Mouse (Mus musculus) limb, embryonic 12.5 days (tissue): ENCODE results near the gene Hilpda. TPM values are rescaled to one million over a fixed set of nuclear protein-coding genes. Genes with fewer than 3 reads are reported as not detected.

Experiments used
- ATAC-seq: fragments of 200-750 bp; cut with Nextera tagmentation; 2 replicates; pipeline ENCODE4 v1.8.0; 2017; ENCODE audit warnings: low read depth, moderate TSS enrichment; ENCODE audit not compliant: insufficient number of reproducible peaks, insufficient read depth, low FRiP score, low TSS enrichment
- H3K27ac ChIP-seq: fragments of 300-500 bp; sonication (generic); 2 replicates; pipeline ENCODE4 v1.5.1; 2016; ENCODE audit warnings: mild to moderate bottlenecking, moderate library complexity
- H3K27me3 ChIP-seq: fragments of 300-500 bp; sonication (generic); 2 replicates; pipeline ENCODE4 v1.6.1; 2016; ENCODE audit warnings: mild to moderate bottlenecking, moderate library complexity
- H3K36me3 ChIP-seq: fragments of 300-500 bp; sonication (generic); 2 replicates; pipeline ENCODE4 v1.6.1; 2016; ENCODE audit warnings: mild to moderate bottlenecking, moderate library complexity
- H3K4me1 ChIP-seq: fragments of 300-500 bp; sonication (generic); replicated peaks from 2 replicates; pipeline ENCODE4 v1.6.1; 2016
- H3K4me2 ChIP-seq: fragments of 300-500 bp; sonication (generic); 2 replicates; pipeline ENCODE4 v1.6.1; 2016; ENCODE audit warnings: mild to moderate bottlenecking, moderate library complexity
- H3K4me3 ChIP-seq: fragments of 300-500 bp; sonication (generic); replicated peaks from 2 replicates; pipeline ENCODE4 v1.5.1; 2016; ENCODE audit warnings: mild to moderate bottlenecking
- H3K9ac ChIP-seq: fragments of 300-500 bp; sonication (generic); replicated peaks from 2 replicates; pipeline ENCODE4 v1.6.1; 2016; ENCODE audit warnings: mild to moderate bottlenecking, moderate library complexity
- H3K9me3 ChIP-seq: fragments of 300-500 bp; sonication (generic); 2 replicates; pipeline ENCODE4 v1.6.1; 2016; ENCODE audit warnings: mild to moderate bottlenecking, moderate library complexity
- WGBS: fragments of 180-500 bp; shearing (Covaris S2); methylation state at CpG from one replicate; pipeline ENCODE4 v1.1.7; 2016; 5-methylcytosine and 5-hydroxymethylcytosine counted together
- polyA plus RNA-seq: library from polyadenylated mRNA; unstranded; fragments of >200 nt; fragmentation: Nextera tagmentation; extraction: Ambion mirVana; gene quantifications from 2 replicates; pipeline ENCODE4 v1.2.1, GENCODE M21; 2016

The Hilpda gene
- polyA plus RNA-seq, 1 experiment from 2014 or later = 41.5 TPM

GRCm38 (mm10) chr6:29246183-29246582 is 26.1 kb upstream of the Hilpda start:
- H3K27me3 ChIP-seq = no peaks in the 10 kb centered on the region
- 72% methylated on average over 3 of the region's 3 CpGs for WGBS
- no peak overlapping the region for H3K4me2 ChIP-seq
- no peak overlapping the region for H3K27ac ChIP-seq
- no peak for ATAC-seq
- no peaks in the 10 kb centered on the region for H3K9me3 ChIP-seq
- H3K9ac ChIP-seq = no peak overlapping the region
- H3K4me1 ChIP-seq = no peaks in the 10 kb centered on the region
- H3K36me3 ChIP-seq = no peaks in the 10 kb centered on the region
- H3K4me3 ChIP-seq = no peak overlapping the region

- Histone ChIP-seq H3K9me3 (no peaks in the 10 kb centered on the region), H3K4me3 (no peak overlapping the region), H3K27ac (no peak overlapping the region), H3K4me2 (no peak overlapping the region), H3K36me3 (no peaks in the 10 kb centered on the region), H3K27me3 (no peaks in the 10 kb centered on the region), H3K9ac (no peak overlapping the region), H3K4me1 (no peaks in the 10 kb centered on the region)
- WGBS = 63% methylated on average over 5 of the region's 5 CpGs
- ATAC-seq = no peak
Observed at GRCm38 (mm10) chr6:29246585-29246984, 25.7 kb upstream of the Hilpda start.

- Histone ChIP-seq H3K9ac (no peak overlapping the region), H3K4me3 (no peak overlapping the region), H3K27ac (no peak overlapping the region)
Observed at GRCm38 (mm10) chr6:29247072-29247471, 25.2 kb upstream of the Hilpda start.

GRCm38 (mm10) chr6:29259418-29259817 is 12.9 kb upstream of the Hilpda start:
- no peak for ATAC-seq
- Histone ChIP-seq H3K4me3 (no peak overlapping the region), H3K4me1 (no peaks in the 10 kb centered on the region), H3K4me2 (no peak overlapping the region), H3K36me3 (no peaks in the 10 kb centered on the region), H3K27ac (no peak overlapping the region), H3K9me3 (no peaks in the 10 kb centered on the region), H3K27me3 (no peaks in the 10 kb centered on the region; the same call in 1 of the 2 replicates), H3K9ac (no peak overlapping the region)
- 77% methylated on average over 1 of the region's 1 CpGs for WGBS

More at GRCm38 (mm10) chr6:29247072-29247471, 25.2 kb upstream of the Hilpda start:
- no peak for ATAC-seq
- WGBS = 55% methylated on average over 4 of the region's 4 CpGs
- H3K4me1 ChIP-seq = no peaks in the 10 kb centered on the region
- H3K4me2 ChIP-seq = no peak overlapping the region
- no peaks in the 10 kb centered on the region for H3K27me3 ChIP-seq
- H3K36me3 ChIP-seq = no peaks in the 10 kb centered on the region
- no peaks in the 10 kb centered on the region for H3K9me3 ChIP-seq

GRCm38 (mm10) chr6:29261831-29262230 is 10.5 kb upstream of the Hilpda start:
- no peak overlapping the region for H3K9ac ChIP-seq
- H3K27ac ChIP-seq = no peak overlapping the region
- H3K27me3 ChIP-seq = no peaks in the 10 kb centered on the region; the same call in 1 of the 2 replicates
- no peaks in the 10 kb centered on the region for H3K4me1 ChIP-seq
- no peaks in the 10 kb centered on the region for H3K36me3 ChIP-seq
- WGBS = 75% methylated on average over 5 of the region's 5 CpGs
- no peak for ATAC-seq
- H3K4me3 ChIP-seq = no peak overlapping the region
- no peak overlapping the region for H3K4me2 ChIP-seq
- H3K9me3 ChIP-seq = no peaks in the 10 kb centered on the region

GRCm38 (mm10) chr6:29263650-29264455 is 8.4 kb upstream of the Hilpda start:
- Histone ChIP-seq H3K4me2 (no peak overlapping the region), H3K4me1 (no peaks in the 10 kb centered on the region), H3K27me3 (no peaks in the 10 kb centered on the region; the same call in 1 of the 2 replicates), H3K36me3 (no peaks in the 10 kb centered on the region), H3K9me3 (no peaks in the 10 kb centered on the region), H3K4me3 (no peak overlapping the region), H3K27ac (no peak overlapping the region), H3K9ac (no peak overlapping the region)
- 79% methylated on average over 6 of the region's 6 CpGs for WGBS
- no peak for ATAC-seq

- Histone ChIP-seq H3K36me3 (no peaks in the 10 kb centered on the region), H3K27ac (no peak overlapping the region), H3K27me3 (no peaks in the 10 kb centered on the region; the same call in 1 of the 2 replicates), H3K4me3 (no peak overlapping the region), H3K9me3 (no peaks in the 10 kb centered on the region), H3K4me1 (no peaks in the 10 kb centered on the region), H3K4me2 (no peak overlapping the region), H3K9ac (no peak overlapping the region)
- ATAC-seq = no peak
- WGBS = 88% methylated on average over 3 of the region's 3 CpGs
Observed at GRCm38 (mm10) chr6:29264456-29264781, 7.9 kb upstream of the Hilpda start.

GRCm38 (mm10) chr6:29266936-29267335 is 5.4 kb upstream of the Hilpda start:
- no peak for ATAC-seq
- H3K9ac ChIP-seq = no peak overlapping the region
- no peak overlapping the region for H3K4me3 ChIP-seq
- WGBS = 62% methylated on average over 4 of the region's 4 CpGs
- no peaks in the 10 kb centered on the region for H3K27me3 ChIP-seq
- H3K4me2 ChIP-seq = no peak overlapping the region
- H3K27ac ChIP-seq = no peak overlapping the region
- peaks cover 6% of the 10 kb centered on the region for H3K4me1 ChIP-seq
- no peaks in the 10 kb centered on the region for H3K36me3 ChIP-seq
- H3K9me3 ChIP-seq = no peaks in the 10 kb centered on the region

- no peaks in the 10 kb centered on the region for H3K9me3 ChIP-seq
- no peak overlapping the region for H3K27ac ChIP-seq
- WGBS = 88% methylated on average over 6 of the region's 6 CpGs
- ATAC-seq = no peak
- no peaks in the 10 kb centered on the region for H3K27me3 ChIP-seq
- no peak overlapping the region for H3K4me3 ChIP-seq
- H3K36me3 ChIP-seq = 0 out of 2 replicates have a peak, but pooled peaks cover under 1% of the 10 kb centered on the region
- peaks cover 14% of the 10 kb centered on the region for H3K4me1 ChIP-seq
- H3K9ac ChIP-seq = no peak overlapping the region
- H3K4me2 ChIP-seq = no peak overlapping the region
Observed at GRCm38 (mm10) chr6:29269006-29269668, 3.2 kb upstream of the Hilpda start.

GRCm38 (mm10) chr6:29270961-29271360 is 1.3 kb upstream of the Hilpda start:
- no peak for ATAC-seq
- Histone ChIP-seq H3K27ac (no peak overlapping the region), H3K9ac (no peak overlapping the region), H3K36me3 (peaks cover 19% of the 10 kb centered on the region), H3K27me3 (no peaks in the 10 kb centered on the region), H3K4me2 (peak overlapping the region; percentile 21; the same call in 1 of the 2 replicates), H3K9me3 (no peaks in the 10 kb centered on the region), H3K4me3 (no peak overlapping the region), H3K4me1 (peaks cover 14% of the 10 kb centered on the region)
- WGBS = 15% methylated on average over 8 of the region's 8 CpGs

GRCm38 (mm10) chr6:29276746-29277145 is 4.5 kb downstream of the Hilpda start:
- H3K27me3 ChIP-seq = no peaks in the 10 kb centered on the region
- H3K4me1 ChIP-seq = peaks cover 8% of the 10 kb centered on the region
- no peak overlapping the region for H3K4me3 ChIP-seq
- no peak overlapping the region for H3K4me2 ChIP-seq
- H3K27ac ChIP-seq = no peak overlapping the region
- H3K9me3 ChIP-seq = no peaks in the 10 kb centered on the region
- H3K36me3 ChIP-seq = peaks cover 19% of the 10 kb centered on the region
- no peak for ATAC-seq
- H3K9ac ChIP-seq = no peak overlapping the region
- 94% methylated on average over 5 of the region's 5 CpGs for WGBS
